Mouse (Mus musculus) CH12.LX (cell line): ENCODE data around the gene 1700020L24Rik.

Source experiments
- BHLHE40 ChIP-seq: IDR thresholded peaks from 2 replicates; pipeline ENCODE4 v1.6.1; 2011; ENCODE audit warnings: mild to moderate bottlenecking, low read depth, low read length, improper control_type of control experiment
- CHD1 ChIP-seq: IDR thresholded peaks from 2 replicates; pipeline ENCODE4 v1.6.1; 2012; ENCODE audit warnings: low read depth, low read length, improper control_type of control experiment, inconsistent platforms
- CTCF ChIP-seq, 2 experiments: IDR thresholded peaks in 1 of 2; conservative IDR thresholded peaks in 1 of 2; 2 replicates each; pipeline ENCODE4 v1.5.1; 2011 to 2012; ENCODE audit warnings: low read depth in 2 of 2, low read length in 2 of 2, improper control_type of control experiment in 1 of 2, inconsistent platforms in 1 of 2, mild to moderate bottlenecking in 1 of 2, moderate library complexity in 1 of 2
- E2F4 ChIP-seq: IDR thresholded peaks from 2 replicates; pipeline ENCODE4 v1.6.1; 2011; ENCODE audit warnings: low read depth, low read length, improper control_type of control experiment; ENCODE audit not compliant: insufficient replicate concordance
- ELF1 ChIP-seq: IDR thresholded peaks from 2 replicates; pipeline ENCODE4 v1.6.1; 2014; ENCODE audit warnings: low read depth, mild to moderate bottlenecking, inconsistent platforms, low read length, improper control_type of control experiment
- EP300 ChIP-seq: IDR thresholded peaks from 2 replicates; pipeline ENCODE4 v1.6.1; 2011; ENCODE audit warnings: low read length, improper control_type of control experiment
- MAFK ChIP-seq: IDR thresholded peaks from 2 replicates; pipeline ENCODE4 v1.6.1; 2011; ENCODE audit warnings: low read length, improper control_type of control experiment; ENCODE audit not compliant: insufficient replicate concordance
- MAX ChIP-seq: IDR thresholded peaks from 2 replicates; pipeline ENCODE4 v1.6.1; 2011; ENCODE audit warnings: low read length, improper control_type of control experiment
- POLR2A ChIP-seq: IDR thresholded peaks from 2 replicates; pipeline ENCODE4 v1.6.1; 2011; ENCODE audit warnings: low read depth, mild to moderate bottlenecking, improper control_type of control experiment, low read length
- ZC3H11A ChIP-seq: IDR thresholded peaks from 2 replicates; pipeline ENCODE4 v1.6.1; 2012; ENCODE audit warnings: low read depth, mild to moderate bottlenecking, inconsistent platforms, low read length, improper control_type of control experiment

DNA sequence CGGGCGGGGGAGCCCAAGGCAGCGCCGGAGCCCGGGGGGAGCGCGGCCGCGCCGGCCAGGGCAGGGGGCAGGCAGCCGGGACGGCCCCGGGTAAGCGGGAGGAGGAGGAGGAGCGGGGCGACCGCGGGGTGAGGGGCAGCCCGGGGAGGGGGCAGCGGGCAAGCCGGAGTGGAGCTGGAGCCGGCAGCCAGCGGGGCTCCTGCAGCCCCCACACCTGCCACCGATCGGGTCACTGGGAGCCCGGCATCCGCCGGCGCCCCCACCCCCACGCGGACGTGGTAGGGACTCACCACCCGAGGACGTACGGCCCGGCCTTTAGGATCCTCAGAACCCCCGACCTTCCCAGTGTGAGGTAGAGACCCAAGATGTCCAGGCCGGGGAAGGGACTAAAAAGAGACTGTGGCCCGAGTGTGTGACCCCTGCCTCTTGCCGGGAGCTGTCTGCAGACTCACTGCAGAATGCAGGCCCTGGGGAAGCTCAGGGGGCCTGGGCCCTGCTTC, 27.6 kb upstream of the 1700020L24Rik start:
- no peak for TF ChIP-seq EP300
- TF ChIP-seq CHD1 = no peak
- no peak for TF ChIP-seq MAX
- no peak for TF ChIP-seq MAFK
- TF ChIP-seq POLR2A = no peak
- no peak for TF ChIP-seq BHLHE40
- no peak for TF ChIP-seq ZC3H11A
- no peak for TF ChIP-seq CTCF (conservative IDR thresholded peaks at IDR 0.05 in 1 of 2, IDR thresholded peaks at IDR 0.05 in 1 of 2; ENCODE audit: low read depth in 2 of 2, low read length in 2 of 2)
- no peak for TF ChIP-seq E2F4
- TF ChIP-seq ELF1 = no peak
